Mouse (Mus musculus) testis, adult 2 months (tissue): ENCODE data around the gene Gm28230. TPM values are rescaled to one million over a fixed set of nuclear protein-coding genes. Genes with fewer than 3 reads are reported as not detected.

ENCODE experiments used
- H3K27ac ChIP-seq: fragments of 200-500 bp; 2 replicates; pipeline ENCODE4 v1.5.1; 2012; ENCODE audit warnings: low read depth, low read length; ENCODE audit not compliant: control insufficient read depth, insufficient read depth
- H3K27me3 ChIP-seq: fragments of 200-500 bp; 2 replicates; pipeline ENCODE4 v1.6.1; 2012; ENCODE audit warnings: mild to moderate bottlenecking, low read length, moderate library complexity; ENCODE audit not compliant: control insufficient read depth, insufficient read depth
- H3K36me3 ChIP-seq: fragments of 200-500 bp; 2 replicates; pipeline ENCODE4 v1.6.1; 2012; ENCODE audit warnings: mild to moderate bottlenecking, low read length; ENCODE audit not compliant: control insufficient read depth, insufficient read depth
- H3K4me1 ChIP-seq: fragments of 200-500 bp; 2 replicates; pipeline ENCODE4 v1.6.1; 2012; ENCODE audit warnings: low read length; ENCODE audit not compliant: control insufficient read depth, insufficient read depth
- H3K4me3 ChIP-seq: fragments of 200-500 bp; 2 replicates; pipeline ENCODE4 v1.5.1; 2012; ENCODE audit warnings: low read depth, mild to moderate bottlenecking, low read length, moderate library complexity, mixed read lengths; ENCODE audit not compliant: control insufficient read depth
- CTCF ChIP-seq: fragments of 200-500 bp; IDR thresholded peaks from 2 replicates; pipeline ENCODE4 v1.5.1; 2012; ENCODE audit warnings: low read depth, mild to moderate bottlenecking, inconsistent platforms, low read length, moderate library complexity; ENCODE audit not compliant: control insufficient read depth, insufficient read depth, insufficient replicate concordance
- POLR2A ChIP-seq: fragments of 200-500 bp; IDR thresholded peaks from 2 replicates; pipeline ENCODE4 v1.6.1; 2012; ENCODE audit warnings: low read depth, mild to moderate bottlenecking, inconsistent platforms, low read length, moderate library complexity; ENCODE audit not compliant: control insufficient read depth
- polyA plus RNA-seq: library from polyadenylated mRNA; depleted of rRNA; stranded (reverse); fragments of >200 nt; gene quantifications from 2 replicates; pipeline ENCODE4 v1.2.3, GENCODE M21; 2012

Gene Gm28230
- polyA plus RNA-seq, 1 experiment: 0.46 TPM

GRCm38 (mm10) chr2:74730331-74730730 lies 3.8 kb downstream of the Gm28230 start:
- peaks cover under 1% of the 10 kb centered on the region; the same call in 1 of the 2 replicates for H3K4me1 ChIP-seq
- peaks cover 6% of the 10 kb centered on the region for H3K27me3 ChIP-seq
- no peak overlapping the region for H3K4me3 ChIP-seq
- TF ChIP-seq POLR2A (no peak), CTCF (no peak)
- no peak overlapping the region for H3K27ac ChIP-seq
- no peaks in the 10 kb centered on the region for H3K36me3 ChIP-seq

- no peak overlapping the region for H3K4me3 ChIP-seq
- H3K4me1 ChIP-seq: no peaks in the 10 kb centered on the region; the same call in 1 of the 2 replicates
- no peaks in the 10 kb centered on the region for H3K36me3 ChIP-seq
- TF ChIP-seq POLR2A (no peak), CTCF (no peak)
- peaks cover 8% of the 10 kb centered on the region for H3K27me3 ChIP-seq
- no peak overlapping the region for H3K27ac ChIP-seq
Measured at GRCm38 (mm10) chr2:74731055-74731454, 4.5 kb downstream of the Gm28230 start.

GRCm38 (mm10) chr2:74731799-74732512 lies 5.4 kb downstream of the Gm28230 start:
- peaks cover 8% of the 10 kb centered on the region for H3K27me3 ChIP-seq
- H3K4me1 ChIP-seq: no peaks in the 10 kb centered on the region; the same call in 1 of the 2 replicates
- TF ChIP-seq POLR2A (no peak), CTCF (no peak)
- no peaks in the 10 kb centered on the region for H3K36me3 ChIP-seq
- no peak overlapping the region for H3K27ac ChIP-seq
- H3K4me3 ChIP-seq: no peak overlapping the region

- no peaks in the 10 kb centered on the region; the same call in 1 of the 2 replicates for H3K4me1 ChIP-seq
- H3K4me3 ChIP-seq: no peak overlapping the region
- no peaks in the 10 kb centered on the region for H3K36me3 ChIP-seq
- peaks cover 8% of the 10 kb centered on the region for H3K27me3 ChIP-seq
- H3K27ac ChIP-seq: no peak overlapping the region
- TF ChIP-seq POLR2A: no peak
- TF ChIP-seq CTCF: no peak
Measured at GRCm38 (mm10) chr2:74732513-74733316, 6.2 kb downstream of the Gm28230 start.

- TF ChIP-seq POLR2A (no peak), CTCF (no peak)
- Histone ChIP-seq H3K27ac (no peak overlapping the region), H3K36me3 (no peaks in the 10 kb centered on the region), H3K4me3 (no peak overlapping the region), H3K27me3 (peaks cover 8% of the 10 kb centered on the region), H3K4me1 (no peaks in the 10 kb centered on the region; the same call in 1 of the 2 replicates)
Measured at GRCm38 (mm10) chr2:74733317-74733661, 6.8 kb downstream of the Gm28230 start.

GRCm38 (mm10) chr2:74733765-74734164 lies 7.2 kb downstream of the Gm28230 start:
- Histone ChIP-seq H3K27ac (no peak overlapping the region), H3K4me3 (no peak overlapping the region), H3K36me3 (no peaks in the 10 kb centered on the region), H3K27me3 (peaks cover 8% of the 10 kb centered on the region), H3K4me1 (no peaks in the 10 kb centered on the region; the same call in 1 of the 2 replicates)
- TF ChIP-seq POLR2A (no peak), CTCF (no peak)

GRCm38 (mm10) chr2:74734451-74734850 lies 7.9 kb downstream of the Gm28230 start:
- Histone ChIP-seq H3K27ac (no peak overlapping the region), H3K36me3 (no peaks in the 10 kb centered on the region), H3K4me3 (no peak overlapping the region), H3K27me3 (peaks cover 9% of the 10 kb centered on the region), H3K4me1 (no peaks in the 10 kb centered on the region; the same call in 1 of the 2 replicates)
- TF ChIP-seq CTCF (no peak), POLR2A (no peak)
